29 mouse cellular contexts compared by ENCODE assay signal in the genomic region with DNA sequence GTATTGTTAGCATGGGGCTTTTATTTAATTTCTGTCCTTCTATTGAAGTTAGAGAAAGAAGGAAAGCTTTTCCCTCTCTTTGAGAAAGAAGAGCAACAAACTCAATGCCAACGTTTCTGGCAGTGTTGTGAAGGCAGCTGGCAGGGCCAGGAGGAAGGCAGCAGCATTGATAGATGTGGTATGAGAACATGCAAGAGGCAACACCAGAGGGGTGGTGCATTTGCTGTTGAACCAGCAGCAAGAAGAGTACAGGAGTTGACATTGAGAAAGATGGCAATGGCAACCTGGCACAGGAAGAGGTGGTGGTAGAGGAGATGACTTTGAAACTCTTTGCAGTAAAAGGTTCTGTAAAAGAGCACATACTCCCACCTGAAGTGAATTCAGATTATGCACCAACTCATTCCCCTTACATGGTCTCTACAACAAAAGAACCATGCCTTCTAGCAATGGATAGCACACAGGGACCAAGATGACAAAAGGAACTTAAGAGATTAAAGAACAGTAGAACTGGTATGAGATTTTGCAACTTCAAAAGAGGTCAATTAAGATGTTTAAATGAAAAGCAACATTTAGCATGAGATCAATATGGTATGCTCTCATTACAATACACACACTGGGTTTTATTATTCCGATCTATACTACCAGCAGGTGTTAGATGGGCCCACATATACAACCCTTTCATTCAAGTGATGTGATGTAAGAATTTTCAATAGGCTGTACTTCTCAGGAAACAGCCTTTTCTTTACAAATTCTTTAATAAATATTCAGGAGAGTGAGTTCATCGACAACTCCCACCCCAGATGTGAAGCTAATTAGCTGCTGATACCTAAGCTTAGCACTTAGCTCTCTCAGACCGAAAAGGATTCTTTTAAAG.
DNase-seq lines count a peak whose midpoint lies in the region; ATAC-seq and TF ChIP-seq lines count a peak whose summit lies in the region.
"Had no signal": no experiment of that assay in that cellular context is flagged by ENCODE, and none has a peak within 500 bp of the region (broad histone marks: within the 10 kb centered on the region; RNA-seq: fewer than 3 reads in every experiment).

No protein-coding gene starts in this region.

- H3K36me3 ChIP-seq in midbrain, embryonic 12.5 days = no peaks in the 10 kb centered on the region
- H3K36me3 ChIP-seq in midbrain, embryonic 15.5 days (replicated peaks) = no peaks in the 10 kb centered on the region
- no peaks in the 10 kb centered on the region for H3K36me3 ChIP-seq in forebrain, embryonic 11.5 days (ENCODE audit: control insufficient read depth, insufficient read depth, low read length)
- H3K36me3 ChIP-seq in forebrain, embryonic 14.5 days (ENCODE audit: control insufficient read depth, insufficient read depth, low read length) = no peaks in the 10 kb centered on the region
- H3K36me3 ChIP-seq: embryonic facial prominence, embryonic 10.5 days; embryonic facial prominence, embryonic 13.5 days; heart, embryonic 12.5 days; heart, embryonic 15.5 days had no signal

- WGBS in midbrain, embryonic 12.5 days = 41% methylated on average over 4 of the region's 4 CpGs
- WGBS in midbrain, embryonic 15.5 days = 31% methylated on average over 4 of the region's 4 CpGs
- WGBS in forebrain, embryonic 11.5 days = 27% methylated on average over 4 of the region's 4 CpGs
- WGBS in forebrain, embryonic 14.5 days = 6% methylated on average over 4 of the region's 4 CpGs

- no peak overlapping the region for H3K9ac ChIP-seq in midbrain, embryonic 12.5 days (replicated peaks)
- H3K9ac ChIP-seq in midbrain, embryonic 15.5 days = no peak overlapping the region
- no peak overlapping the region for H3K9ac ChIP-seq in forebrain, embryonic 11.5 days (ENCODE audit: low read length)
- H3K9ac ChIP-seq in forebrain, embryonic 14.5 days (ENCODE audit: low read length) = no peak overlapping the region
- H3K9ac ChIP-seq: embryonic facial prominence, embryonic 13.5 days; heart, embryonic 12.5 days; heart, embryonic 15.5 days; hindbrain, embryonic 14.5 days had no signal

- no peak for TF ChIP-seq CTCF in brain, embryonic 14.5 days (IDR thresholded peaks at IDR 0.05; ENCODE audit: borderline replicate concordance, extremely low read depth, insufficient read depth, insufficient read length)

- no peak overlapping the region for H3K4me3 ChIP-seq in midbrain, embryonic 12.5 days
- no peak overlapping the region for H3K4me3 ChIP-seq in midbrain, embryonic 15.5 days
- H3K4me3 ChIP-seq in forebrain, embryonic 11.5 days (ENCODE audit: low read depth, low read length) = no peak overlapping the region
- no peak overlapping the region for H3K4me3 ChIP-seq in forebrain, embryonic 14.5 days (ENCODE audit: low read depth, low read length)
- H3K4me3 ChIP-seq: embryonic facial prominence, embryonic 10.5 days; embryonic facial prominence, embryonic 13.5 days; erythroblast, embryonic 14.5 days; gastrocnemius, adult 2 months; heart, embryonic 12.5 days; heart, embryonic 15.5 days had no signal

- H3K27me3 ChIP-seq in midbrain, embryonic 12.5 days = no peaks in the 10 kb centered on the region
- no peaks in the 10 kb centered on the region for H3K27me3 ChIP-seq in midbrain, embryonic 15.5 days (replicated peaks)
- H3K27me3 ChIP-seq in forebrain, embryonic 11.5 days (ENCODE audit: control insufficient read depth, insufficient read depth, low read length) = no peaks in the 10 kb centered on the region
- H3K27me3 ChIP-seq in forebrain, embryonic 14.5 days (replicated peaks; ENCODE audit: control insufficient read depth, insufficient read depth, low read length) = no peaks in the 10 kb centered on the region
- H3K27me3 ChIP-seq: embryonic facial prominence, embryonic 13.5 days; heart, embryonic 12.5 days; heart, embryonic 15.5 days had no signal

- ATAC-seq in midbrain, embryonic 12.5 days (ENCODE audit: low FRiP score, low read depth) = peak; percentile 85
- no peak for ATAC-seq in midbrain, embryonic 15.5 days (replicated peaks)
- peak; percentile 96 for ATAC-seq in forebrain, embryonic 11.5 days (replicated peaks; ENCODE audit: low FRiP score)
- ATAC-seq in forebrain, embryonic 14.5 days = peak; percentile 96
- ATAC-seq: CD4-positive, CD25-positive, alpha-beta regulatory T cell, adult 4 months; hindbrain, postnatal 0 days; inflammation-experienced regulatory T-cells, adult 6 months; intestine, embryonic 16.5 days had no signal

- DNase-seq in brain, embryonic 14.5 days (ENCODE audit: low read depth) = peak; percentile 71
- DNase-seq in forebrain, embryonic 11.5 days (ENCODE audit: low spot score) = peak; percentile 61
- peak; percentile 56 for DNase-seq in forebrain, embryonic 14.5 days (ENCODE audit: low spot score)
- no peak for DNase-seq in layer of hippocampus, postnatal 10 days (ENCODE audit: low spot score in 2 of 2)
- DNase-seq in cerebellum, postnatal 25 days = no peak
- no peak for DNase-seq in cerebellum, adult 9-10 months
- DNase-seq: adrenal gland, adult 8-10 months; adrenal gland, postnatal 25 days; cerebellum, adult 18-20 months; cerebellum, adult 9-11 months; cerebellum, postnatal 36 days; embryo, embryonic 11 days; gastrocnemius, adult 2 months; gastrocnemius, postnatal 14 days; heart, adult 18-20 months; heart, postnatal 14 days; heart, postnatal 4 days had no signal

- no peaks in the 10 kb centered on the region for H3K9me3 ChIP-seq in midbrain, embryonic 12.5 days
- H3K9me3 ChIP-seq in midbrain, embryonic 15.5 days = no peaks in the 10 kb centered on the region
- no peaks in the 10 kb centered on the region for H3K9me3 ChIP-seq in forebrain, embryonic 11.5 days (ENCODE audit: control insufficient read depth, low read length)
- no peaks in the 10 kb centered on the region for H3K9me3 ChIP-seq in forebrain, embryonic 14.5 days (replicated peaks; ENCODE audit: control insufficient read depth, low read length)
- H3K9me3 ChIP-seq: embryonic facial prominence, embryonic 10.5 days; embryonic facial prominence, embryonic 13.5 days; heart, embryonic 12.5 days; heart, embryonic 15.5 days had no signal

- no peak overlapping the region for H3K4me2 ChIP-seq in midbrain, embryonic 12.5 days (replicated peaks)
- H3K4me2 ChIP-seq in midbrain, embryonic 15.5 days = no peak overlapping the region
- no peak overlapping the region for H3K4me2 ChIP-seq in forebrain, embryonic 11.5 days (ENCODE audit: low read depth, low read length, severe bottlenecking)
- no peak overlapping the region for H3K4me2 ChIP-seq in forebrain, embryonic 14.5 days (ENCODE audit: low read length)
- H3K4me2 ChIP-seq: embryonic facial prominence, embryonic 13.5 days; heart, embryonic 12.5 days; heart, embryonic 15.5 days; hindbrain, embryonic 14.5 days had no signal

- H3K4me1 ChIP-seq in midbrain, embryonic 12.5 days = peaks cover 6% of the 10 kb centered on the region; the same call in 1 of the 2 replicates
- H3K4me1 ChIP-seq in midbrain, embryonic 15.5 days = no peaks in the 10 kb centered on the region
- H3K4me1 ChIP-seq in forebrain, embryonic 11.5 days (replicated peaks; ENCODE audit: control insufficient read depth, insufficient read depth, low read length) = no peaks in the 10 kb centered on the region
- peaks cover 4% of the 10 kb centered on the region; the same call in 1 of the 2 replicates for H3K4me1 ChIP-seq in forebrain, embryonic 14.5 days (ENCODE audit: control insufficient read depth, insufficient read depth, low read length)
- H3K4me1 ChIP-seq: embryonic facial prominence, embryonic 10.5 days; embryonic facial prominence, embryonic 13.5 days; heart, embryonic 12.5 days; heart, embryonic 15.5 days had no signal

- TF ChIP-seq POLR2A in brain, embryonic 14.5 days (IDR thresholded peaks at IDR 0.05; ENCODE audit: borderline replicate concordance, extremely low read depth, insufficient read depth, insufficient read length, poor library complexity, severe bottlenecking) = no peak

- no peak overlapping the region for H3K27ac ChIP-seq in midbrain, embryonic 12.5 days (replicated peaks)
- H3K27ac ChIP-seq in midbrain, embryonic 15.5 days = no peak overlapping the region
- H3K27ac ChIP-seq in forebrain, embryonic 11.5 days (ENCODE audit: low read depth, low read length) = peak overlapping the region; percentile 12
- H3K27ac ChIP-seq in forebrain, embryonic 14.5 days (ENCODE audit: low read depth, low read length) = 0 out of 2 replicates have a peak overlapping the region, but pooled peaks have one; percentile 9
- H3K27ac ChIP-seq: embryonic facial prominence, embryonic 10.5 days; embryonic facial prominence, embryonic 13.5 days; gastrocnemius, adult 2 months; heart, embryonic 15.5 days; hindbrain, embryonic 14.5 days; hindbrain, postnatal 0 days had no signal

Comparison
In these comparisons a context has a peak if more than half of its experiments do, and no peak if none do; other contexts are left out.
1. H3K27ac ChIP-seq: peak in forebrain, embryonic 11.5 days (single experiment) and forebrain, embryonic 14.5 days (single experiment); none in midbrain, embryonic 12.5 days (single experiment) and midbrain, embryonic 15.5 days (single experiment).
2. DNase-seq: peak in brain, embryonic 14.5 days (single experiment), forebrain, embryonic 11.5 days (single experiment) and forebrain, embryonic 14.5 days (single experiment); none in layer of hippocampus, postnatal 10 days (0 of 2), cerebellum, postnatal 25 days (0 of 2) and cerebellum, adult 9-10 months (single experiment).